Mouse (Mus musculus): ENCODE measurements around the gene Mfsd2a.

Mfsd2a gene

GRCm38 (mm10) chr4:122980684-122981083 is 19.7 kb upstream of the Mfsd2a start:
- no peak for ATAC-seq (ENCODE audit: insufficient number of reproducible peaks, low FRiP score, low TSS enrichment)

GRCm38 (mm10) chr4:122979826-122980225 is 18.8 kb upstream of the Mfsd2a start:
- ATAC-seq (ENCODE audit: insufficient number of reproducible peaks, low FRiP score, low TSS enrichment): no peak

DNA sequence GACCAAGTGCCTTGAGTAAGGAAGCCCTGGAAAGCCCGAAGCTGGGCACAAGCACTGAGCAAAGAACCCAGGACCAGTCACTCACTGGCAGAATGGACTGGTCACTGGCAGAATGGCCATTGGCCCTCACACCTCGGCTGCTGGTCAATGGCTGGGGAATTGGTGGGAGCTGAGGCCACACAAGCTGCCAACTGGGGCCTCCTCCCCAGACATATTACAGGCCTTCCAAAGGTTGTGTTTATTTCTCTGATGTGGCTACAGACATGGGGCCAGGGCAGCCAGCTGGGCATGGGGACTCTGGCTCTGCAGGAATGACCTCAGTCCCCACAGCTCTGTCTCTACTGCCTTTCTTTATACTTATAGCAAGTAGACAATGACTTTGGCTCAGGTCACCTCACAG is 17.9 kb upstream of the Mfsd2a start:
- ATAC-seq (ENCODE audit: insufficient number of reproducible peaks, low FRiP score, low TSS enrichment): no peak

GRCm38 (mm10) chr4:122976885-122977284 is 15.9 kb upstream of the Mfsd2a start:
- no peak for ATAC-seq (ENCODE audit: insufficient number of reproducible peaks, low FRiP score, low TSS enrichment)

GRCm38 (mm10) chr4:122974976-122975520 is 14.1 kb upstream of the Mfsd2a start:
- no peak for ATAC-seq (ENCODE audit: insufficient number of reproducible peaks, low FRiP score, low TSS enrichment)

DNA sequence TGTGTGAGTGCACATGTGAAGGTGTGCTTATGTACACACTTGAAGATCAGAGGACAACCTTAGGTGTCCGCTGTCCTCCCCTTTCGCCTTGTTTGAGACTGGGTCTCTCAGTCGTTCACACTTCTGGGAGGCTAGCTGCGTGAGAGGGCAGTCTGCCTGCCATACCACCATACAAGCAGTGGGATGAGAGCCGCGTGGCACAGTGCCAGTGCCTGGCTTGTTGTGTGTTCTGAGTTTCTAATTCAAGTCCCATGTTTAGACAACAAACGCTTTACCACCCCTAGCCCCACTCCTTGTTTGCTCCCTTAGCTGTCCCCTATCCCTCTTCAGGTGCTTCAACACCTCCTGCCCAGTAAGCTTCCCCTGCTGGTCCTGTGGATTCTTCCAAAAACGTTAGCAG is 11.1 kb upstream of the Mfsd2a start:
- ATAC-seq (ENCODE audit: insufficient number of reproducible peaks, low FRiP score, low TSS enrichment): no peak

DNA sequence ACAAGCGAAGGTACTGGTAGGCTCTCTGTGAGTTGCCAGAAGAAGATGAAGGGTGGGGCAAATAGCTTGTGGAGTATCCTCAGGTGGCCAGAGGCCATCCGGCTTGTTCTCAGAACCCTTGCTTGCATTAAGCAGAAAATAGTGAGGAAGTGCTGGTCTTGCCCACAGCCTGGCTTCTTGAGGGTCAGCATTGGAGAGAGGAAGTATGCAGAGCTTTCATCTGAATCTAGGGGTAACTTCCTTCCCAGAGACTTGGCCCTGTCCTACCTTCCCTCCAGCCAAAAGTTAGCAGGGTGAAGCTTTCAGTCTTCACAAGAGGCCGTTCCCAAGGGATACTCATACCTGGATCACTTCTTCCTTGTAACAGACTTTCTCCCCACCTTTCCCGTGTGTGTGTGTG is 10.7 kb upstream of the Mfsd2a start:
- no peak for ATAC-seq (ENCODE audit: insufficient number of reproducible peaks, low FRiP score, low TSS enrichment)

GRCm38 (mm10) chr4:122971191-122971590 is 10.2 kb upstream of the Mfsd2a start:
- ATAC-seq (ENCODE audit: insufficient number of reproducible peaks, low FRiP score, low TSS enrichment): no peak

DNA sequence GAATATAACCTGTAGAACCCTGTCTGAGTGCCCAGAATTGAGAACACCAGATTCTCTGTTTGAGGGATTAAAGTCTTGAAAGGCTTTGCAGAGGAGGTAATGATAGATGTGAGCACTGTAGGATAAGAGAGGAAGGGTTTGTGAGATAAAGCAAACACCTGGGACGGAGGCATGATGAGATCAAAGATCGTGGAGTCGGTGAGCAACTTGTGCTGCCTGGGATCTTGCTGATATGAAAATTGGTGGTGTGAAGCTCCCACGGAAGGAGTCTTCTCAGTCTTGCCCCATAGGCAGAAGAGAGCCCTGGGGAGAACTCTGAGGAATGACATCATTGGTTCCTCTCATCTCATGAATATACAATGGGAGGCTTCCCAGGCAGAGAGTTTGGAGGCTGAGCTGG is 7.1 kb upstream of the Mfsd2a start:
- ATAC-seq (ENCODE audit: insufficient number of reproducible peaks, low FRiP score, low TSS enrichment): no peak

- no peak for ATAC-seq (ENCODE audit: insufficient number of reproducible peaks, low FRiP score, low TSS enrichment)
Measured at GRCm38 (mm10) chr4:122962751-122963150, 1.8 kb upstream of the Mfsd2a start.

DNA sequence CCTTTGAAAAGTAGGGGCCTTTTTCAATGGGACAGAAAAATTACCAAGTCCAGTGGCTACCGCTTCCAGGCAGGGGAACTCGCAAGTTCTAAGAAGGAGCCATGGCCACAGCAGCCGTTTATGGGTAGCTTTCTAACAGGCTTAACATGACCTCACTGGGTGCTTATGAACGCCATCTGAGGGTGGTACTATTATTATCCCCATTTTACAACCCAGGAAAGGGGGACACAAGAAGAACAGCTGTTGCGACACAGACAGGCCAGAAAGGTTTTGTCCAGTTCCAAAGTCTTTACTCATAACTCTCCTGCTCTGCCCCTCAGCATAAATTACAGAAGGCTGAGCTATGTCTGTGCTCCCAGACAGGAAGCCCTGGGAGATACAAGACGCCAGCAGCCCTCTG is 601 bp upstream of the Mfsd2a start:
- ATAC-seq (ENCODE audit: insufficient number of reproducible peaks, low FRiP score, low TSS enrichment): no peak

DNA sequence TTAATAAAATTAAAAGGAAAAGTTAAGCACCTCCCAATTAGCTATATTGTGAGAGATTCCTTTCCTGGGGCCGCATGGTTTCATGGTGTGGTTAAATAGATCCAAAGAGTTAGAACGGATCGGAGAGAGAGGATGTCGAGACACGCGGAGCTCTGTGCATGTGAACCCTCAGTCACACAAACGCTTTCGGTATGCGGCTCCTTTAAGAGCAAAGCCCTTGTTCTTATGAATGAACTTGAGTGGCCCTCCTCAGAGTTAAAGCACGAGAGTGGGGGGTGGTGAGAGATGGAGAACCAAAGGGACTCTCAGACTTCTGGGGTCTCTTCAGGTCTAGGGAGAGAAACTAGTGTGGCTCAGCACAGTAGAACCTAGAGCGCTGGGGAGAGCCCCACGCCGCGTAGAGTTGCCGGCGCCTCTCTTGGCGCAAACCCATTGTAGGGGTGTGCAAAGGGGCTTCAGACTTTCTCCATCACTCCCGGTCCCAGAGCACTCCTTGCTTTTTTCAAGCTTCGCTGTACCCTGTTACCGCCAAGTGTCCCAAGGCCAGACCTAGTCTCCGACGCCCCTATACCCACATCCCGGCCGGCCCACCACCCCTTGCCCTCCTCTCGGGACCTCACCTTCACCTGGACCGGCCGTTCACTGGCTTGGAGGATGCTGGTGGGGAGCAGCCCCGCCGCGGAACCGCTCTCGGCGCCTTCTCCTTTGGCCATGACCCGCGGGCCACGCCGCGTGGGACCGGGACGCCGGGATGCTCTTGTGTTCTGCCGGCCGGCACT is 478 bp downstream of the Mfsd2a start:
- ATAC-seq (ENCODE audit: insufficient number of reproducible peaks, low FRiP score, low TSS enrichment): no peak

GRCm38 (mm10) chr4:122959816-122960215 is 1.2 kb downstream of the Mfsd2a start:
- ATAC-seq (ENCODE audit: insufficient number of reproducible peaks, low FRiP score, low TSS enrichment): no peak

DNA sequence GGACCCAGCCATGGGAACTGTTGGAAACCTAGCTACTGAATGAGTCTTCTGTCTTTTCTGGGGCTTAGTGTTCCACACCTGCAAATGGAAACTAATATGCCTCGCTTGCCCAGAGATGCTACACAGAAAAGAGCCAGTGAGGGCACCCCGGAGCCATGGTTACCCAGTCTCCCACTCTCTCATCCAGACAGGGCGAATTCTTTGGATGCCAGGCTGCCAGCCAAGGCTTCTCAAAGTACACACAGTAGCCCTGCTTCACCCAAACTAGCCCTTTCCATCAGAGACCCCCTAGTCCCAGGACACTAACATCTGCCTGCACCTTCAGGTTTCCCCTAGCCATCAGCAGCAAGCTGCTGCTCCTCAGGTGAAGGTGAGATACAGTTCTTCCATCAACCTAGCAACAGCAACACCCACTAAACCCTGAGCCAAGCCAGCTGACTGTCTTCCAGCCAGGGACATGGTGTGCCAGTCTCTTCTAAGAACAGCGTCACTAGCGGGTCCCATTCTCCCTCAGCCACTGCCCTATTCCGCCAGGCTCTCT is 2.4 kb downstream of the Mfsd2a start:
- no peak for ATAC-seq (ENCODE audit: insufficient number of reproducible peaks, low FRiP score, low TSS enrichment)

- ATAC-seq (ENCODE audit: insufficient number of reproducible peaks, low FRiP score, low TSS enrichment): no peak
Measured at GRCm38 (mm10) chr4:122956301-122956700, 4.7 kb downstream of the Mfsd2a start.

- ATAC-seq (ENCODE audit: insufficient number of reproducible peaks, low FRiP score, low TSS enrichment): peak; percentile 56
Measured at GRCm38 (mm10) chr4:122955412-122956136, 5.4 kb downstream of the Mfsd2a start.

DNA sequence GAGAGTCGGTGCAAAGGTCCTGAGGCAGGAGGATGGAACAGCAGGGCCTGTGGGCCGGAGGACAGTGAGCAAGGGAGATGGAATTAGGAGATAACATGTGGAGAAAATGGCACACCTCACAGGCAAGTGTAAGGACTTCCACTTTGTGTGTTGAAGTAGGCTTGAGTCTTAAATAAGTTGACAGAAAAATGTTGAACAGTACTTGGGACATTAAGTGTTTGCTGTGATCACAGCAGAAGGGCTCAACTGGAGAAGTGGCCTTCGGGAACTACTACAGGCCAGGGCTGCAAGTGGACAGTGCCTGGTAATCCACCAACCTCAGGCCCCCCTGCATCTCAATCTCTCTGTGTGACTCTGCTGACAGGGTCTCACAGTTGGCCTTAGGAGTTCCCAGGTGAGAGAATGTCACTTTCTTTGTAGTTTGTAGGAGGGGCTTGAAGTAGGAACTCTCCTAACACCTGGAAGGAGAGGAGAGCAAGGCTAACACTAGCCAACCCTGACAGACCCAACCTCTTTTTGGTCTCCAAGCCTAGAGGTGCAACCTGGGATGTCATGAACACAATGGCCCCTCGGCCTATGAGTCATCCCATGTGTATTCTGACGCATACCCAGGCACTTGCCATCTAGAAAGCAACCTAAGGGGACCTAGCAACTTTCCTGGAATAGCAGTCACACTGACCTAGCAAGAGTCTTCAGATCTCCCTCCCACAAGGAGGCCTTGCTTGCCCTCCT is 6.1 kb downstream of the Mfsd2a start:
- no peak for ATAC-seq (ENCODE audit: insufficient number of reproducible peaks, low FRiP score, low TSS enrichment)

DNA sequence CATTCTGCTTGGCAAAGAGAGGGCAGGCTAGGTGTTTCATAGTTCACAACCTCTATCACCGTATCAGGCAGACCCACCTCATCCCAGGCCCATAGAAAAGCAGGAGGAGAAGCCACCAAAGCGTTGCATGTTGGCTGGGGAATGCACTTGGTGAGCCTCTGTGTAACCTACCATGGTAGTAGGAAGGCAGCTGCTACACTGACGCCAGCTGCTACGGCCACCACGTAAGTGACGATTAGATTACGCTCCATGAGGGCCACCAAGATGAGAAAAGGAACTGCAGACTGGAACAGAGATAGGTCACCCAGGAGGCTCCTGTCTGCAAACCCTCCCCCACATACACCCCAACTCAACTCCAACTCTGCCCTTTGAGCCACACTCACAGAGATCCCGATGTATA is 11.9 kb downstream of the Mfsd2a start:
- ATAC-seq (ENCODE audit: insufficient number of reproducible peaks, low FRiP score, low TSS enrichment): no peak

GRCm38 (mm10) chr4:122947223-122947622 is 13.8 kb downstream of the Mfsd2a start:
- ATAC-seq (ENCODE audit: insufficient number of reproducible peaks, low FRiP score, low TSS enrichment): no peak

DNA sequence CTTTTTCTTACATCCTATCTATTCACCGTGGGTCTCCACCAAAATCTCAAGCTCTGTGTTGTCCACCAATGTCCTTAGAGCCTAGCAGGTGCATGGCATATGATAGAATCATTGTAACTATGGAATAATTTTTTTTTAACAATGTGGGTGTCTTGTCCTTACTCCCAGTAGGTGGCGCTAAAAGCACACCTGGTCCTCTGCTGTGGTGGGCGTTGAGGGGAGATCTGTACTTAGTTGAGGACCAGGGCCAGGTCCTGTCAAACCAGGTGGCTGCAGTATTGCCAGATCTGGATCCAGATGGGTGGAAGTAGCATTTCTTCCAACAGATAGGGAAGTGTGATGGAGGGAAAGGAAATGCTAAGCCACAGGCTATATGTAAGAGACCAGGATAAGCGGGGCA is 16.6 kb downstream of the Mfsd2a start:
- ATAC-seq (ENCODE audit: insufficient number of reproducible peaks, low FRiP score, low TSS enrichment): no peak
